Mouse (Mus musculus): ENCODE data around the gene Tpx2.

Gene Tpx2

GRCm38 (mm10) chr2:152847815-152848302, at the start of gene Tpx2:
Tpx2 (plus strand) TSS chr2:152847964.
- peak; percentile 100 for DNase-seq

- no peak for DNase-seq
These were observed 47.6 kb upstream of the Tpx2 start for GRCm38 (mm10) chr2:152799954-152800761.

- no peak for DNase-seq
These were observed 47.0 kb upstream of the Tpx2 start for GRCm38 (mm10) chr2:152800762-152801113.

- DNase-seq = no peak
These were observed 45.5 kb upstream of the Tpx2 start for GRCm38 (mm10) chr2:152802303-152802702.

- DNase-seq = no peak
These were observed 44.7 kb upstream of the Tpx2 start for GRCm38 (mm10) chr2:152803081-152803480.

- peak; percentile 88 for DNase-seq
These were observed 43.2 kb upstream of the Tpx2 start for GRCm38 (mm10) chr2:152804408-152805110.

- DNase-seq = no peak
These were observed 42.7 kb upstream of the Tpx2 start for GRCm38 (mm10) chr2:152805111-152805490.

- DNase-seq = no peak
These were observed 41.7 kb upstream of the Tpx2 start for GRCm38 (mm10) chr2:152806037-152806436.

- no peak for DNase-seq
These were observed 39.6 kb upstream of the Tpx2 start for GRCm38 (mm10) chr2:152808178-152808577.

GRCm38 (mm10) chr2:152810158-152810941, 37.4 kb upstream of the Tpx2 start:
- no peak for DNase-seq

GRCm38 (mm10) chr2:152811336-152812165, 36.2 kb upstream of the Tpx2 start:
- no peak for DNase-seq

- DNase-seq = no peak
These were observed 34.5 kb upstream of the Tpx2 start for GRCm38 (mm10) chr2:152813232-152813631.

GRCm38 (mm10) chr2:152814213-152814874, 33.4 kb upstream of the Tpx2 start:
- no peak for DNase-seq

- peak; percentile 42 for DNase-seq
These were observed 31.7 kb upstream of the Tpx2 start for GRCm38 (mm10) chr2:152815879-152816656.

GRCm38 (mm10) chr2:152816657-152817348, 31.0 kb upstream of the Tpx2 start:
- no peak for DNase-seq

GRCm38 (mm10) chr2:152817596-152818291, 30.0 kb upstream of the Tpx2 start:
- DNase-seq = peak; percentile 43

GRCm38 (mm10) chr2:152818679-152819078, 29.1 kb upstream of the Tpx2 start:
- peak; percentile 20 for DNase-seq

- DNase-seq = no peak
These were observed 28.6 kb upstream of the Tpx2 start for GRCm38 (mm10) chr2:152819097-152819624.

GRCm38 (mm10) chr2:152819926-152820325, 27.8 kb upstream of the Tpx2 start:
- no peak for DNase-seq
